Mouse (Mus musculus) urinary bladder, postnatal 0 days (tissue): ENCODE data around the gene Fate1. TPM values are rescaled to one million over a fixed set of nuclear protein-coding genes. Genes with fewer than 3 reads are reported as not detected.

Source experiments
- polyA plus RNA-seq: library from polyadenylated mRNA; unstranded; fragments of >200 nt; fragmentation: Nextera tagmentation; extraction: Ambion mirVana; gene quantifications from 2 replicates; pipeline ENCODE4 v1.2.1, GENCODE M21; 2015

The Fate1 gene
- polyA plus RNA-seq: 0.13 TPM in 1 of 2 replicates, not detected in the other

DNA sequence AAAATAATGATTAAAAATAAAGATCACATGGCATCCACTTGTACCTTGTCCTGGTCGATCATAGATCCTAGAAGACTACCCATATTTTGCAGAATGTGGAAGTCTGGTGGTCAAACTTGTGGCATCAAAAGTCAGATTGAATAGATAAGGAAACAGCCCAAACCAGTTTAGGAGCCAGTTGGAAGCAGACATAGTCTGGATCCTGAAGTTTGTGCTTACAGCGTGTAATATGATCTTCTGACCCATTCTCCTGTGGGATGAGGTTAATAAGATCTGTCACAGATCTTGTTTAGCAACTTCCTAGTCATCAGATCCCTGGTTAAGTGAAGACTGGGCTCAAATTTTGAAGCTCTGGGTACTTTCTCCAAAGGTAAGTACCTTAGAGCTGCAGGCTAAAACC, at the start of gene Fate1:
Gene Fate1, plus strand, starts transcription at position 301 of the 400 bp plus-strand sequence.

GRCm38 (mm10) chrX:71962073-71963051, 10.4 kb upstream of the Fate1 start, which contains the start of gene Prrg3:
Gene Prrg3 (plus strand): TSS chrX:71962624.

DNA sequence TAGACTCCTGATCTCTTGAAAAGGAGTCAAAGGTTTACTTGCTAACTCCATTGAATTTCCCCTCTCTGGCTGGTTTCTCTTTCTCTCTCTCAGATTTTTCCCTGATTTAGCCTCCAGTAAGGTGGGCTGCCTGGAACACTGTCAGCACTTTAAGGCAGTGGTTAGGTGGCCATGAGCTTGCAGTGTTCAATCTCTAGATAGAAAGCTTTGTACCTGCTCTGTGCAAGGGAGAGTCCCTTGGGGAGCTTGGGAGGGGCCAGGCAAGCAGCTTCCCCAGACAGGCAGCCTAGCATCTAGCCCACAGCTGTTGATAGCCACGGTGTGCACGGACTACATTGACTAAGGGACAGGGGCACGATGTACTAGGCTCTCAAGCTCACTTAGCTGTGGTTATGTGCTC, 18.8 kb downstream of the Fate1 start, which contains the start of gene Cnga2:
Gene Cnga2, plus strand, starts transcription at position 301 of the 400 bp plus-strand sequence.

Other genes with a start within 250 kb of the Fate1 start
- gene Vma21, start 157.1 kb upstream of the Fate1 start, polyA plus RNA-seq: 59.1 and 71.0 TPM in 2 replicates
- 0.10 TPM in 1 of 2 replicates, not detected in the other for gene Gm1141, start 52.0 kb upstream of the Fate1 start, polyA plus RNA-seq
- gene Prrg3, start 10.4 kb upstream of the Fate1 start, polyA plus RNA-seq: 3.9 and 5.4 TPM in 2 replicates
- gene Cnga2, start 18.9 kb downstream of the Fate1 start, polyA plus RNA-seq: 0.06 TPM in 1 of 2 replicates, not detected in the other
- gene Magea4, start 249.0 kb downstream of the Fate1 start, polyA plus RNA-seq: not detected in 2 replicates